Mouse (Mus musculus) ES-E14 (cell line): ENCODE measurements around the gene Ccdc69. TPM values are rescaled to one million over a fixed set of nuclear protein-coding genes. Genes with fewer than 3 reads are reported as not detected.

ENCODE experiments used
- DNase-seq: peaks from one replicate; pipeline ENCODE4 v3.0.0-alpha.2; 2013; ENCODE audit warnings: low read depth, low spot score
- H3K27ac ChIP-seq: 2 replicates; pipeline ENCODE4 v1.5.1; 2012; ENCODE audit warnings: low read depth, mild to moderate bottlenecking, low read length, moderate library complexity, mixed read lengths; ENCODE audit not compliant: poor library complexity, insufficient read depth, severe bottlenecking
- H3K36me3 ChIP-seq: 2 replicates; pipeline ENCODE4 v1.6.1; 2012; ENCODE audit warnings: mild to moderate bottlenecking, low read length, moderate library complexity, mixed read lengths; ENCODE audit not compliant: control insufficient read depth, poor library complexity, insufficient read depth, severe bottlenecking
- H3K4me1 ChIP-seq, 2 experiments: fragments of 150-350 bp in 1 of 2; sonication (generic) in 1 of 2; 2 replicates each; pipeline ENCODE4 v1.6.1; 2012; ENCODE audit warnings: low read length in 2 of 2, mild to moderate bottlenecking in 1 of 2, mixed read lengths in 1 of 2; ENCODE audit not compliant: control insufficient read depth in 2 of 2, insufficient read depth in 2 of 2, poor library complexity in 1 of 2
- H3K4me3 ChIP-seq, 2 experiments: fragments of 150-350 bp in 1 of 2; sonication (generic) in 1 of 2; 2 replicates each; pipeline ENCODE4 v1.5.1; 2012; ENCODE audit warnings: low read length in 2 of 2, low read depth in 1 of 2, mild to moderate bottlenecking in 1 of 2, mixed read lengths in 1 of 2; ENCODE audit not compliant: insufficient read depth in 1 of 2, poor library complexity in 1 of 2, severe bottlenecking in 1 of 2
- H3K9ac ChIP-seq: 2 replicates; pipeline ENCODE4 v1.6.1; 2012; ENCODE audit warnings: low read depth, mild to moderate bottlenecking, low read length, mixed read lengths; ENCODE audit not compliant: poor library complexity, insufficient read depth, severe bottlenecking
- H3K9me3 ChIP-seq: fragments of 150-350 bp; sonication (generic); 2 replicates; pipeline ENCODE4 v1.6.1; 2012; ENCODE audit warnings: low read depth, mild to moderate bottlenecking, low read length; ENCODE audit not compliant: control insufficient read depth, insufficient read depth
- CHD2 ChIP-seq: IDR thresholded peaks from 2 replicates; pipeline ENCODE4 v1.6.1; 2014; ENCODE audit warnings: mild to moderate bottlenecking, low read depth, low read length, inconsistent platforms
- HCFC1 ChIP-seq: IDR thresholded peaks from 2 replicates; pipeline ENCODE4 v1.6.1; 2012; ENCODE audit warnings: low read length, inconsistent platforms, borderline replicate concordance; ENCODE audit not compliant: insufficient read depth
- MAFK ChIP-seq: IDR thresholded peaks from 2 replicates; pipeline ENCODE4 v1.6.1; 2014; ENCODE audit warnings: mild to moderate bottlenecking, low read depth, low read length, inconsistent platforms; ENCODE audit not compliant: insufficient read depth
- ZC3H11A ChIP-seq: IDR thresholded peaks from 2 replicates; pipeline ENCODE4 v1.6.1; 2012; ENCODE audit warnings: low read depth, mild to moderate bottlenecking, inconsistent platforms, low read length, borderline replicate concordance
- ZNF384 ChIP-seq: IDR thresholded peaks from 2 replicates; pipeline ENCODE4 v1.6.1; 2012; ENCODE audit warnings: low read depth, low read length, inconsistent platforms
- in situ Hi-C, 2 experiments: fragments of 600-800 bp; cut with MboI; formaldehyde crosslinking; loops; one replicate each; pipeline ENCODE4 v1.15.1; 2025; ENCODE audit warnings: low sequenced_read_pairs in 2 of 2, inconsistent platforms in 1 of 2; ENCODE audit not compliant: unreplicated experiment in 2 of 2
- total RNA-seq: library from RNA; depleted of rRNA; stranded (reverse); fragments of 300-350 nt; gene quantifications from 2 replicates; pipeline ENCODE4 v1.2.3, GENCODE M21; 2012

Gene Ccdc69
- total RNA-seq, 1 experiment = 0.22 TPM

DNA sequence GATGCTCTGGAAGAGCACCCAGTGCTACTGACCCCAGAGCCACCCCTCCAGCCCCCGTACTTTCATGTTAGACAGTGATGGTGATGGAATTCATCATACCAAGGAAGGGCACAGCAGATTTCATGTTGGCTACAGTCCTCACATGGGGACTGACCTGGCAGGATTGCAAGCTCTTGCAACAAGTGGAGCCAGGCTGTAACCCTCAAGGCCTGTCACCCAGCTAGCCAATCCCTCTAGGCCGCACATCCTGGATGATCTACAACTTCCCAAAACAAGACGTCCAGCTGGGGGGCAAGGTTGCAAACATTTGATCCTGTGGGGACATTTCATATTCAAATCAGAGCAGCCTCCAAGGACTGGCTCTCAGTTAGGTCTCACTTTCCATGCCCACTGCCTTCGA, 6.7 kb upstream of the Ccdc69 start:
- TF ChIP-seq MAFK = no peak
- TF ChIP-seq HCFC1 = no peak
- no peak for TF ChIP-seq ZC3H11A
- TF ChIP-seq CHD2 = no peak
- TF ChIP-seq ZNF384 = no peak
- Histone ChIP-seq H3K9ac (no peak overlapping the region), H3K4me1 (peaks cover 2 to 5% of the 10 kb centered on the region in 2 experiments; a peak in 1 of 4 replicates), H3K27ac (no peak overlapping the region), H3K36me3 (no peaks in the 10 kb centered on the region), H3K9me3 (no peaks in the 10 kb centered on the region), H3K4me3 (no peak overlapping the region)
- in situ Hi-C loops = no loop called here
- no peak for DNase-seq

DNA sequence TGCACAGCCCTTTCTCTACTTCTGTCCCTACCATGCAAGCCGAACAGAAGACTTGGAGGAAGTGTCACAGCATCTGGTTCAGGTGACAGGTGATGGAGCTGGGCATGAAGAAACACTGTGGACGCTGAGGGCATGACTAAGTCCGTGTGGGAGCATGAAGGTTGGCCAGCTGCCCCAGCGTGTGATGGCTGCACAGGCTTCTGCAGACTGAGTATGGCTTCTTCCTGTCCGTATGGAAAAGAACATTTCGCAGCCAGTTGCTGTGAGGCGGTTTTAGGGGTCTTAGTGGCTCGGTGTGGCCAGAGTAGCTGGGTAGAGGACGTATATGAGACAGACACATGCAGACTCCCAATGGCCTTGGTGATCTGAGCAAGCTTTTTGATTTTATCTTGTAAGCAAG, 3.3 kb upstream of the Ccdc69 start:
- Histone ChIP-seq H3K4me1 (peaks cover 2 to 3% of the 10 kb centered on the region in 2 experiments; a peak in 1 of 4 replicates), H3K36me3 (no peaks in the 10 kb centered on the region), H3K27ac (no peak overlapping the region), H3K9me3 (no peaks in the 10 kb centered on the region), H3K4me3 (no peak overlapping the region), H3K9ac (no peak overlapping the region)
- in situ Hi-C loops = no loop called here
- DNase-seq = no peak
- TF ChIP-seq ZNF384 (no peak), HCFC1 (no peak), ZC3H11A (no peak), CHD2 (no peak), MAFK (no peak)

DNA sequence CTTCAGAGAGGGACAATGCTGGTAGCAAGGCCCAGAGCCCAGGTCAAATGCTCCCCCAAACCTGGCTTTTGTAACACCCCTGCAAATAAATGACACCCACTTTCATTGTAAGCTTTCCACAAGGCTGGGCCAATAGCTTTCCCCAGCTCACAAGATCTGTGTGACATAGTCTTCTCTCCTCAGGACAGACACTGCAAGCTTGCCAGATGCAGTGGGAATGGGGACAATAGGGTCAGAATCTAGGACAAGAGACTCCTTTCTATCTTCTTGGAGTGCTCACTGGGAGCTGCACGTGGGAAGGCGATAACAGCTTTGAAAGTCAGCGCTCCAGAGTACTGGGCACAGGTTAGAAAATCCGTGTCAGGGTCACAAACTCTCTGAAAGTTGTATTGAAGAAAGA, 1.2 kb upstream of the Ccdc69 start:
- Histone ChIP-seq H3K36me3 (no peaks in the 10 kb centered on the region), H3K9me3 (no peaks in the 10 kb centered on the region), H3K4me3 (no peak overlapping the region), H3K27ac (no peak overlapping the region), H3K9ac (no peak overlapping the region), H3K4me1 (no peaks in the 10 kb centered on the region)
- TF ChIP-seq ZNF384 = no peak
- no peak for TF ChIP-seq HCFC1
- no peak for TF ChIP-seq MAFK
- TF ChIP-seq ZC3H11A = no peak
- TF ChIP-seq CHD2 = no peak
- in situ Hi-C loops = no loop called here
- DNase-seq = no peak

DNA sequence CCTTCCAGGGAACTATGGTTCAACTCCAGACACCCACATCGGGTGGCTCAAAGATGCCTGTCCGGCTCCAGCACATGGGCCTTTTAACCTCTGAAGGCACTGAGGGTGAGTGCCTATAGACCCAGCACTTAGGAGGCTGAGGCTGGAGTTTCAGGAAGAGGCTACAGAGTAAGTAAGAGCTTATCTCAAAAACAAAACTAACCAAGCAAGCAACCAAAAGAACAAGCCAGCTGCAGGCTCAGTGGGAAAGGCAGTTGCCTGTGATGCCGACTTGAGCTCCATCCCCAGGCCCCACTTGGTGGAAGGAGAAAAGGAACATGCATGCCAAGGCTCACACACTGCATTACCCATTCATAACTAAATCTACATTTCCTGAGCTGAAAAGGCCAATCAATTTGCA, 571 bp upstream of the Ccdc69 start:
- TF ChIP-seq ZNF384 (no peak), HCFC1 (no peak), CHD2 (no peak), ZC3H11A (no peak), MAFK (no peak)
- in situ Hi-C loops = no loop called here
- H3K27ac ChIP-seq = no peak overlapping the region
- H3K9ac ChIP-seq = no peak overlapping the region
- DNase-seq = no peak
- H3K4me3 ChIP-seq = peak overlapping the region in 1 of 2 experiments; percentile 64; a peak in 1 of 4 replicates
- no peaks in the 10 kb centered on the region for H3K4me1 ChIP-seq
- H3K9me3 ChIP-seq = no peaks in the 10 kb centered on the region
- no peaks in the 10 kb centered on the region for H3K36me3 ChIP-seq

DNA sequence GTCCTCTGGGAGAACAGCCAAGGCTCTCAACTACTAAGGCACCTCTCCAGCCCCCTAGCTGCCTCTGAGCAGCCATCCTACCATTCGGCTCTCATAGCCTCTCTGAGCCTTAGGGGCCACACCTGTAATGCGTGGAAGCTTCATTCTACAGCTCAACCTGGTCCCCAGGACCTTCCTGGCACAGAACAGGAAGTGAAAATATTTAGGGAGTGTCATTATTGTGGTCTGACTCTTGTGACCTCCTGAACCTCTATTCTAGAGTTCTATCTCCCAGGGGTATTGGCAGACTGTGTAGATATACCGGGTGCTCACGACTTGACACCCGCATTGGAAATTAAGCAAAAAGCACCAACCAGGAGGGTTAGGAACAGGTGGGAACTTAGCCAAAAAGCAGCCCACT, 1.7 kb downstream of the Ccdc69 start:
- Histone ChIP-seq H3K9me3 (no peaks in the 10 kb centered on the region), H3K4me3 (no peak overlapping the region), H3K27ac (no peak overlapping the region), H3K9ac (no peak overlapping the region), H3K36me3 (no peaks in the 10 kb centered on the region), H3K4me1 (no peaks in the 10 kb centered on the region)
- no peak for DNase-seq
- TF ChIP-seq ZNF384 (no peak), ZC3H11A (no peak), MAFK (no peak)
- in situ Hi-C loops = no loop called here
